In genomic region chr1:165075301-165076082, GRCm38 (mm10) we compare ENCODE assay signal across 8 mouse cellular contexts.
DNase-seq lines count a peak whose midpoint lies in the region; ATAC-seq and TF ChIP-seq lines count a peak whose summit lies in the region.

No protein-coding gene starts in this region.

- no peak overlapping the region for H3K4me3 ChIP-seq in kidney, embryonic 16.5 days (ENCODE audit: low read length)
- no peak overlapping the region for H3K4me3 ChIP-seq in hindbrain, postnatal 0 days (ENCODE audit: low read length)
- no peak overlapping the region for H3K4me3 ChIP-seq in stomach, embryonic 14.5 days (ENCODE audit: low read depth, low read length)

- DNase-seq in kidney, adult 8-10 months, result no peak
- DNase-seq in brain, embryonic 14.5 days (ENCODE audit: low read depth), result peak; percentile 96
- peak; percentile 63 for DNase-seq in gastrocnemius, adult 18-20 months (ENCODE audit: low spot score)
- DNase-seq in hindbrain, postnatal 0 days (ENCODE audit: low spot score), result peak; percentile 92
- DNase-seq in thymus, postnatal 10 days (ENCODE audit: low spot score in 2 of 2), result no peak

- H3K36me3 ChIP-seq in kidney, embryonic 16.5 days (ENCODE audit: insufficient read depth, low read length), result no peaks in the 10 kb centered on the region
- H3K36me3 ChIP-seq in hindbrain, postnatal 0 days (ENCODE audit: insufficient read depth, low read length), result no peaks in the 10 kb centered on the region
- no peaks in the 10 kb centered on the region for H3K36me3 ChIP-seq in stomach, embryonic 14.5 days (ENCODE audit: control insufficient read depth, insufficient read depth, low read length)

- no peak overlapping the region for H3K27ac ChIP-seq in kidney, embryonic 16.5 days (ENCODE audit: low read length)
- peak overlapping the region; percentile 70 for H3K27ac ChIP-seq in hindbrain, postnatal 0 days
- H3K27ac ChIP-seq in stomach, embryonic 14.5 days (ENCODE audit: low read length), result peak overlapping the region; percentile 53; the same call in 1 of the 2 replicates

- no peaks in the 10 kb centered on the region for H3K27me3 ChIP-seq in kidney, embryonic 16.5 days (ENCODE audit: insufficient read depth, low read length)
- H3K27me3 ChIP-seq in hindbrain, postnatal 0 days (ENCODE audit: insufficient read depth, low read length), result no peaks in the 10 kb centered on the region
- no peaks in the 10 kb centered on the region for H3K27me3 ChIP-seq in stomach, embryonic 14.5 days (ENCODE audit: control insufficient read depth, insufficient read depth, low read length)

- ATAC-seq in kidney, embryonic 16.5 days (ENCODE audit: low FRiP score, low TSS enrichment), result peak; percentile 39; the same call in 1 of the 2 replicates
- peak; percentile 92 for ATAC-seq in hindbrain, postnatal 0 days
- peak; percentile 55; the same call in 1 of the 2 replicates for ATAC-seq in megakaryocyte-erythroid progenitor cell, adult 5-6 weeks (replicated peaks; ENCODE audit: low FRiP score, low TSS enrichment, poor library complexity, severe bottlenecking)
- 0 out of 2 replicates have a peak, but pooled peaks have one; percentile 37 for ATAC-seq in stomach, embryonic 14.5 days (ENCODE audit: insufficient number of reproducible peaks, insufficient read depth, low FRiP score, low read depth)

- peak; percentile 62; the same call in 1 of the 2 replicates for TF ChIP-seq CTCF in brain, embryonic 14.5 days (IDR thresholded peaks at IDR 0.05; ENCODE audit: borderline replicate concordance, extremely low read depth, insufficient read depth, insufficient read length)
- TF ChIP-seq CTCF in hindbrain, postnatal 0 days (IDR thresholded peaks at IDR 0.05; ENCODE audit: low read depth), result peak; percentile 66

- WGBS in kidney, embryonic 16.5 days, result 45% methylated on average over 5 of the region's 5 CpGs
- 21% methylated on average over 5 of the region's 5 CpGs for WGBS in hindbrain, postnatal 0 days
- WGBS in stomach, embryonic 14.5 days, result 48% methylated on average over 5 of the region's 5 CpGs

- no peak overlapping the region for H3K4me2 ChIP-seq in kidney, embryonic 16.5 days (replicated peaks; ENCODE audit: low read depth, low read length)
- no peak overlapping the region for H3K4me2 ChIP-seq in hindbrain, postnatal 0 days (ENCODE audit: low read depth, low read length)
- H3K4me2 ChIP-seq in stomach, embryonic 14.5 days (replicated peaks; ENCODE audit: low read depth, low read length), result no peak overlapping the region

- no peaks in the 10 kb centered on the region; the same call in 1 of the 2 replicates for H3K9me3 ChIP-seq in kidney, embryonic 16.5 days (ENCODE audit: low read length)
- H3K9me3 ChIP-seq in hindbrain, postnatal 0 days (ENCODE audit: low read length), result no peaks in the 10 kb centered on the region
- H3K9me3 ChIP-seq in stomach, embryonic 14.5 days (ENCODE audit: control insufficient read depth, low read depth, low read length), result no peaks in the 10 kb centered on the region

- no peak for TF ChIP-seq POLR2A in brain, embryonic 14.5 days (IDR thresholded peaks at IDR 0.05; ENCODE audit: borderline replicate concordance, extremely low read depth, insufficient read depth, insufficient read length, poor library complexity, severe bottlenecking)

- no peak overlapping the region for H3K9ac ChIP-seq in kidney, embryonic 16.5 days (replicated peaks; ENCODE audit: low read length)
- no peak overlapping the region for H3K9ac ChIP-seq in hindbrain, postnatal 0 days (replicated peaks; ENCODE audit: low read length)
- no peak overlapping the region for H3K9ac ChIP-seq in stomach, embryonic 14.5 days (replicated peaks; ENCODE audit: low read depth, low read length)

- 0 out of 2 replicates have a peak, but pooled peaks cover 2% of the 10 kb centered on the region for H3K4me1 ChIP-seq in kidney, embryonic 16.5 days (ENCODE audit: insufficient read depth, low read length)
- H3K4me1 ChIP-seq in hindbrain, postnatal 0 days (ENCODE audit: insufficient read depth, low read length), result peaks cover 11% of the 10 kb centered on the region
- no peaks in the 10 kb centered on the region for H3K4me1 ChIP-seq in stomach, embryonic 14.5 days (ENCODE audit: control insufficient read depth, insufficient read depth, low read length)

Comparison
In these comparisons a context has a peak if more than half of its experiments do, and no peak if none do; other contexts are left out.
1. ATAC-seq: peak in every context shown above with its lines; median percentile 92 in hindbrain, postnatal 0 days; 55 in megakaryocyte-erythroid progenitor cell, adult 5-6 weeks; 39 in kidney, embryonic 16.5 days; 37 in stomach, embryonic 14.5 days.
2. DNase-seq: peak in brain, embryonic 14.5 days (single experiment), gastrocnemius, adult 18-20 months (single experiment) and hindbrain, postnatal 0 days (single experiment); none in kidney, adult 8-10 months (0 of 2) and thymus, postnatal 10 days (0 of 2).